Mouse (Mus musculus): ENCODE results near the gene Nop14. TPM values are rescaled to one million over a fixed set of nuclear protein-coding genes. Genes with fewer than 3 reads are reported as not detected.
A peak's percentile ranks its signal among the peaks of the same experiment; 100 is the strongest.

Gene Nop14
- polyA plus RNA-seq, 1 experiment: 19.5 TPM

DNA sequence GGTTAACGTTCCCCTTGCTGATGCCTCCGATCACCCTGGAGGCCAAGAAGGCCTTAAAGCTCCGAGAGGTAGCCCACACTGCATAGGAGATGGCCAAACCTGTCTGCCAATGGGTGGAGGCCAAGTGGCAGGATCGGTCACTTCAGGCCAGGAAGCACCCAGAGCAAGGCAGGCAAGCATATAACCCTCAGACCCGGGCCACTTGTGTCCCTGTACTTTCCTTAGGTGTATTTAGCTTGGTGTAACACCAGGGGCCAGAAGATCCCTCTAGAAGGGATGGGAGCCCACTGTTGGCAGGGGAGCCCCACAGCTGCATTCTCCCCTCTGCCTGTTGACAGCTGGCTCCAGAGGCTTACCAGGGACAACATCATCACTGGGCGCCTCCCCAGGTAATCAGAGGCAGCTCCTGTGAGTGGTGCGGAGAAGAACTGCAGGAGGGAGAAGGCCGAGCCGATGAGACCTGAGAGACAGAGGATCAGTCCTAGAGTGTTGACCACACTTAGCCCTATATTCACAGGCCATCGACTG, 24.2 kb downstream of the Nop14 start:
- WGBS: 83% methylated on average over 10 of the region's 10 CpGs
- no peak for DNase-seq
- Histone ChIP-seq H3K4me3 (ENCODE audit: control insufficient read depth, insufficient read depth, low read length) (no peak overlapping the region), H3K27me3 (ENCODE audit: control insufficient read depth, insufficient read depth, low read length) (no peaks in the 10 kb centered on the region), H3K4me1 (replicated peaks; ENCODE audit: control insufficient read depth, insufficient read depth, low read length) (peaks cover 24% of the 10 kb centered on the region), H3K27ac (ENCODE audit: control insufficient read depth, insufficient read depth, low read length) (no peak overlapping the region), H3K36me3 (ENCODE audit: control insufficient read depth, insufficient read depth, low read length) (peaks cover 10% of the 10 kb centered on the region)
- TF ChIP-seq CTCF (IDR thresholded peaks at IDR 0.05; ENCODE audit: borderline replicate concordance, control insufficient read depth, extremely low read depth, insufficient read depth, low read length, poor library complexity): no peak
- no peak for TF ChIP-seq POLR2A (IDR thresholded peaks at IDR 0.05; ENCODE audit: control insufficient read depth, extremely low read depth, insufficient read depth, low read length, poor library complexity)

DNA sequence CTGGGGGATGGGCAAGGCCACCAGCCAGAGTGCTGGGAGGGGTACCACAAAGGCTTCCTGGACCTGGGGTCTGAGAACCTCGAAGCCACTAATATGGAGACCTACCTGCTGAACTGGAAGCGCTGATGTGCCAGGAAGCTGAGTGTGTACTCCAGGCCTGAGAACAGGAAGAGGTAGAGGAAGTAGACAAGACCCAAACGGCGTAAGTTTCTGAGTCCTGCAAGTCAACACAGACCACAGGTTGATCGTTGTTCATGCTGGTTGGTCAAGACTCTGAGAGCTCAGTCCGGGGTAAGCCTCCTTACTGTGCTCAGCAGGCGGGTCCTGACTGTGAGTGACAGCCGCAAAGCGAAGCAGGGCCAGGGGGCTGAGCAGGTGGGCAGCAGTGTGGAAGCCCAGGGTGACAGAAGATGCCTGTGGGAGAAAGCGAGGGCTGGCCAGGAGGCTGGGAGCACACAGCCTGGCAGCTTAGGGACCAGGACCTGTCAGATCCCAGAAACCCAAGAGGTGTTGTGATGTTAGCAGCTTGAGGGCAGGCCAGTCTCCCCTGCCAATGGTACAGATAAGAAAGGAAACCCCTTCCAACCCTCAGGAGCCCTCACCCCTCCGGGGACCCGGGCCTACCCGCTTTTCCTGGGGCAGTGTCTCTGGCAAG, 25.1 kb downstream of the Nop14 start:
- Histone ChIP-seq H3K4me3 (ENCODE audit: control insufficient read depth, insufficient read depth, low read length) (no peak overlapping the region), H3K27me3 (ENCODE audit: control insufficient read depth, insufficient read depth, low read length) (no peaks in the 10 kb centered on the region), H3K27ac (ENCODE audit: control insufficient read depth, insufficient read depth, low read length) (peak overlapping the region; percentile 16; the same call in 1 of the 2 replicates), H3K36me3 (ENCODE audit: control insufficient read depth, insufficient read depth, low read length) (peaks cover 15% of the 10 kb centered on the region), H3K4me1 (replicated peaks; ENCODE audit: control insufficient read depth, insufficient read depth, low read length) (peaks cover 24% of the 10 kb centered on the region)
- TF ChIP-seq CTCF (IDR thresholded peaks at IDR 0.05; ENCODE audit: borderline replicate concordance, control insufficient read depth, extremely low read depth, insufficient read depth, low read length, poor library complexity) (no peak), POLR2A (IDR thresholded peaks at IDR 0.05; ENCODE audit: control insufficient read depth, extremely low read depth, insufficient read depth, low read length, poor library complexity) (no peak)
- DNase-seq: no peak
- WGBS: 59% methylated on average over 13 of the region's 13 CpGs

DNA sequence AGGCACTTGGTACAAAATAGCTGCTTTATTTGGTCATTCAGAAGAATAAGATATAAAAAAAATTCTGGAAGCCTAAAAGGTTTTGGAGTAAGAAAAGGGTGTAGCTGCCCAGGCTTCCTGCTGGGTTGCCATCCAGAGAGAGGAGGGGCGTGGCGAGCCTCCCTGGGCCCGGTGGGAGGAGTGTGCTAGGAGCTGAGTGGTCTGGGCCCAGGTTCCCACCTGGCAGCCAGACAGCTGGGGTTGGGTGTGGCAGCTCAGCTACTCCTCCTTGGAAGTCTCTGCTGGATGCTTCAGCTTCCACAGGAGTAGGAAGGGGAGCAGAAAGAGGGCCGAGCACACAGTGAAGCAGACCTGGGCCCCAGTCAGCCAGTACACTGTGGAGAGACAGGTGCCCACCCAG, 26.3 kb downstream of the Nop14 start:
- Histone ChIP-seq H3K27ac (ENCODE audit: control insufficient read depth, insufficient read depth, low read length) (no peak overlapping the region), H3K4me1 (replicated peaks; ENCODE audit: control insufficient read depth, insufficient read depth, low read length) (peaks cover 24% of the 10 kb centered on the region), H3K4me3 (ENCODE audit: control insufficient read depth, insufficient read depth, low read length) (no peak overlapping the region), H3K36me3 (ENCODE audit: control insufficient read depth, insufficient read depth, low read length) (peaks cover 23% of the 10 kb centered on the region), H3K27me3 (ENCODE audit: control insufficient read depth, insufficient read depth, low read length) (no peaks in the 10 kb centered on the region)
- 84% methylated on average over 4 of the region's 4 CpGs for WGBS
- DNase-seq: no peak
- TF ChIP-seq POLR2A (IDR thresholded peaks at IDR 0.05; ENCODE audit: control insufficient read depth, extremely low read depth, insufficient read depth, low read length, poor library complexity) (no peak), CTCF (IDR thresholded peaks at IDR 0.05; ENCODE audit: borderline replicate concordance, control insufficient read depth, extremely low read depth, insufficient read depth, low read length, poor library complexity) (no peak)

DNA sequence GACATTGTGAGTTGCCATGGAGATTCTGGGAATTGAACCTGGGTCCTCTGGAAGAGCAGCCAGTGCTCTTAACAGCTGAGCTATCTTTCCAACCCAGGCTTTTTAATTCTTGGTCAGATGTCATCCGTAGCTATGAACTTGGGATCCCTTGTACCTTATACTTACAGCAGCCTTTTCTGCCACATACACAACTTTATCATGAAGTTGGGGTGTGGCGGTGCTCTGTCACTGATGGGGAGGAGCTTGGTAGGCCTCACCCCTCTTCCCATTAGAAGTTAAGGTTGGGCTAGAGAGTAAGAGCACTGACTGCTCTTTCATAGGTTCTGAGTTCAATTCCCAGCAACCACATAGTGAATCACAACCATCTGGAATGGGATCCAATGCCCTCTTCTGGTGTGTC, 27.0 kb downstream of the Nop14 start:
- WGBS: 96% methylated on average over 2 of the region's 2 CpGs
- peaks cover 30% of the 10 kb centered on the region for H3K36me3 ChIP-seq (ENCODE audit: control insufficient read depth, insufficient read depth, low read length)

DNA sequence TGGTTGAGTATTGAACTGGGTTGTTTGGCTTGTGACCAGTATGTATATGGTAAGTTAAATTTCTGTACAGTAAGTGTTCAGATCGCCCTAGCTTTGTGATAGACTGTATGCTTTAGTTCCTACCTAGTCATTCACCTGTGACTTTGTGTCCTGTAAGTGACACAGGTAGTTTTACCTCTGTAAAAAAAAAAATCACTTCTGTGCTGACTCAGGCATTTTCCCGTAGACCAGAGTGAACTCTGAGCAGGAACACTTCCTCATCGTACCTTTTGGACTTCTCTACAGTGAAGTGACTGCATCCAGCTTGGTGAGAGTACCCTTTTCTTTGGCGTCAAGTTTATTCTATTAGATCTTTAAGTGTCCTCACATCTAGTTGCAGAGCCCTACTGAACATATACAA, 50.0 kb downstream of the Nop14 start:
- Histone ChIP-seq H3K27ac (ENCODE audit: control insufficient read depth, insufficient read depth, low read length) (no peak overlapping the region), H3K4me3 (ENCODE audit: control insufficient read depth, insufficient read depth, low read length) (no peak overlapping the region), H3K27me3 (ENCODE audit: control insufficient read depth, insufficient read depth, low read length) (no peaks in the 10 kb centered on the region), H3K4me1 (replicated peaks; ENCODE audit: control insufficient read depth, insufficient read depth, low read length) (no peaks in the 10 kb centered on the region), H3K36me3 (ENCODE audit: control insufficient read depth, insufficient read depth, low read length) (peaks cover 61% of the 10 kb centered on the region)
- DNase-seq: no peak
- 85% methylated on average over 4 of the region's 4 CpGs for WGBS
- TF ChIP-seq CTCF (IDR thresholded peaks at IDR 0.05; ENCODE audit: borderline replicate concordance, control insufficient read depth, extremely low read depth, insufficient read depth, low read length, poor library complexity) (no peak), POLR2A (IDR thresholded peaks at IDR 0.05; ENCODE audit: control insufficient read depth, extremely low read depth, insufficient read depth, low read length, poor library complexity) (no peak)

More for the DNA sequence above, 27.0 kb downstream of the Nop14 start:
- Histone ChIP-seq H3K27ac (ENCODE audit: control insufficient read depth, insufficient read depth, low read length) (no peak overlapping the region), H3K4me1 (replicated peaks; ENCODE audit: control insufficient read depth, insufficient read depth, low read length) (peaks cover 24% of the 10 kb centered on the region), H3K4me3 (ENCODE audit: control insufficient read depth, insufficient read depth, low read length) (no peak overlapping the region), H3K27me3 (ENCODE audit: control insufficient read depth, insufficient read depth, low read length) (no peaks in the 10 kb centered on the region)
- no peak for TF ChIP-seq CTCF (IDR thresholded peaks at IDR 0.05; ENCODE audit: borderline replicate concordance, control insufficient read depth, extremely low read depth, insufficient read depth, low read length, poor library complexity)
- no peak for TF ChIP-seq POLR2A (IDR thresholded peaks at IDR 0.05; ENCODE audit: control insufficient read depth, extremely low read depth, insufficient read depth, low read length, poor library complexity)
- DNase-seq: no peak

DNA sequence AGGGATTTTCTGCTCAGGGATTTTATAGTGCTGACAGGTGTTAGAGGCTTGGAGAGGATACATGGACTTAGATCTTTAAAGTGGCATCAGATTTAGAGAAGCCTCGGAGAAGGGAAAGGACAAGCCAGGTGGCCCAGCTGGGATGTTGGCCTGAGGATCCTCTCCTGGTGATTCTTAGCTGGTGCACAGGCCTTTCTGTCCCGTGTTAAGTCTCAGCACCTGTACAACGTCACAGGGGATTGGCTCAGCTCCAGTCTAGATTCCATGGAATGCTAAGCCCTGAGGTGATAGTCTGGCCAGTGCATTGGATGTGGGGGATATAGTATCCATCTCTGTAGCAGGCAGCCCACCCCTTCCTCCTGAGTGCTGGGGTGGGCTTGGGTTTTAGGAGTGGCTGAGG, 51.7 kb downstream of the Nop14 start:
- H3K4me1 ChIP-seq (replicated peaks; ENCODE audit: control insufficient read depth, insufficient read depth, low read length): no peaks in the 10 kb centered on the region
- WGBS: 97% methylated on average over 3 of the region's 3 CpGs
- TF ChIP-seq POLR2A (IDR thresholded peaks at IDR 0.05; ENCODE audit: control insufficient read depth, extremely low read depth, insufficient read depth, low read length, poor library complexity) (no peak), CTCF (IDR thresholded peaks at IDR 0.05; ENCODE audit: borderline replicate concordance, control insufficient read depth, extremely low read depth, insufficient read depth, low read length, poor library complexity) (no peak)

More for the DNA sequence above, 51.7 kb downstream of the Nop14 start:
- DNase-seq: no peak
- H3K36me3 ChIP-seq (ENCODE audit: control insufficient read depth, insufficient read depth, low read length): peaks cover 49% of the 10 kb centered on the region
- H3K27ac ChIP-seq (ENCODE audit: control insufficient read depth, insufficient read depth, low read length): no peak overlapping the region
- H3K4me3 ChIP-seq (ENCODE audit: control insufficient read depth, insufficient read depth, low read length): no peak overlapping the region
- H3K27me3 ChIP-seq (ENCODE audit: control insufficient read depth, insufficient read depth, low read length): no peaks in the 10 kb centered on the region
